Mouse (Mus musculus) midbrain, embryonic 15.5 days (tissue): Measurements from ENCODE around the gene Wdr17. TPM values are rescaled to one million over a fixed set of nuclear protein-coding genes. Genes with fewer than 3 reads are reported as not detected.

Experiments used
- ATAC-seq: fragments of 200-750 bp; cut with Nextera tagmentation; replicated peaks from 2 replicates; pipeline ENCODE4 v1.8.0; 2017; ENCODE audit warnings: moderate TSS enrichment
- H3K27ac ChIP-seq: fragments of 300-500 bp; sonication (generic); 2 replicates; pipeline ENCODE4 v1.5.1; 2015; ENCODE audit warnings: mild to moderate bottlenecking, inconsistent platforms
- H3K27me3 ChIP-seq: fragments of 300-500 bp; sonication (generic); replicated peaks from 2 replicates; pipeline ENCODE4 v1.6.1; 2015; ENCODE audit warnings: inconsistent platforms
- H3K36me3 ChIP-seq: fragments of 300-500 bp; sonication (generic); replicated peaks from 2 replicates; pipeline ENCODE4 v1.6.1; 2015; ENCODE audit warnings: inconsistent platforms
- H3K4me1 ChIP-seq: fragments of 300-500 bp; sonication (generic); 2 replicates; pipeline ENCODE4 v1.6.1; 2015; ENCODE audit warnings: inconsistent platforms
- H3K4me2 ChIP-seq: fragments of 300-500 bp; sonication (generic); 2 replicates; pipeline ENCODE4 v1.6.1; 2015; ENCODE audit warnings: inconsistent platforms, mild to moderate bottlenecking, moderate library complexity
- H3K4me3 ChIP-seq: fragments of 300-500 bp; sonication (generic); 2 replicates; pipeline ENCODE4 v1.5.1; 2015; ENCODE audit warnings: mild to moderate bottlenecking, inconsistent platforms
- H3K9ac ChIP-seq: fragments of 300-500 bp; sonication (generic); 2 replicates; pipeline ENCODE4 v1.6.1; 2015; ENCODE audit warnings: mild to moderate bottlenecking, inconsistent platforms
- H3K9me3 ChIP-seq: fragments of 300-500 bp; sonication (generic); 2 replicates; pipeline ENCODE4 v1.6.1; 2016; ENCODE audit warnings: inconsistent platforms
- WGBS: fragments of 180-500 bp; shearing (Covaris S2); methylation state at CpG from one replicate; pipeline ENCODE4 v1.1.7; 2015; ENCODE audit warnings: mixed read lengths; 5-methylcytosine and 5-hydroxymethylcytosine counted together
- polyA plus RNA-seq: library from polyadenylated mRNA; unstranded; fragments of >200 nt; fragmentation: Nextera tagmentation; extraction: Ambion mirVana; gene quantifications from 2 replicates; pipeline ENCODE4 v1.2.1, GENCODE M21; 2015

Wdr17 gene
- polyA plus RNA-seq, 1 experiment from 2014 or later, result 17.5 TPM

- H3K4me1 ChIP-seq, result peaks cover 11% of the 10 kb centered on the region; the same call in 1 of the 2 replicates
- peak; percentile 95 for ATAC-seq
- no peaks in the 10 kb centered on the region for H3K9me3 ChIP-seq
- H3K9ac ChIP-seq, result no peak overlapping the region
- 0 out of 2 replicates have a peak overlapping the region, but pooled peaks have one; percentile 0 for H3K4me2 ChIP-seq
- WGBS, result 39% methylated on average over 4 of the region's 4 CpGs
- peak overlapping the region; percentile 75 for H3K27ac ChIP-seq
- H3K27me3 ChIP-seq, result no peaks in the 10 kb centered on the region
- H3K36me3 ChIP-seq, result no peaks in the 10 kb centered on the region
- no peak overlapping the region for H3K4me3 ChIP-seq
Observed at GRCm38 (mm10) chr8:54864038-54864760, 22.8 kb downstream of the Wdr17 start.

- no peaks in the 10 kb centered on the region for H3K9me3 ChIP-seq
- H3K4me1 ChIP-seq, result 0 out of 2 replicates have a peak, but pooled peaks cover 7% of the 10 kb centered on the region
- H3K4me3 ChIP-seq, result no peak overlapping the region
- H3K27me3 ChIP-seq, result no peaks in the 10 kb centered on the region
- H3K27ac ChIP-seq, result peak overlapping the region; percentile 72
- no peak overlapping the region for H3K9ac ChIP-seq
- WGBS, result 38% methylated on average over 5 of the region's 5 CpGs
- no peaks in the 10 kb centered on the region for H3K36me3 ChIP-seq
- H3K4me2 ChIP-seq, result peak overlapping the region; percentile 3; the same call in 1 of the 2 replicates
- ATAC-seq, result peak; percentile 87
Observed at GRCm38 (mm10) chr8:54836029-54836959, 50.7 kb downstream of the Wdr17 start.

- no peak overlapping the region for H3K27ac ChIP-seq
- H3K9me3 ChIP-seq, result no peaks in the 10 kb centered on the region
- H3K4me1 ChIP-seq, result no peaks in the 10 kb centered on the region; the same call in 1 of the 2 replicates
- H3K4me2 ChIP-seq, result no peak overlapping the region
- 50% methylated on average over 4 of the region's 4 CpGs for WGBS
- no peaks in the 10 kb centered on the region for H3K36me3 ChIP-seq
- 0 out of 2 replicates have a peak, but pooled peaks have one; percentile 50 for ATAC-seq
- no peak overlapping the region for H3K4me3 ChIP-seq
- no peaks in the 10 kb centered on the region for H3K27me3 ChIP-seq
- H3K9ac ChIP-seq, result no peak overlapping the region
Observed at GRCm38 (mm10) chr8:54829794-54830426, 57.1 kb downstream of the Wdr17 start.

DNA sequence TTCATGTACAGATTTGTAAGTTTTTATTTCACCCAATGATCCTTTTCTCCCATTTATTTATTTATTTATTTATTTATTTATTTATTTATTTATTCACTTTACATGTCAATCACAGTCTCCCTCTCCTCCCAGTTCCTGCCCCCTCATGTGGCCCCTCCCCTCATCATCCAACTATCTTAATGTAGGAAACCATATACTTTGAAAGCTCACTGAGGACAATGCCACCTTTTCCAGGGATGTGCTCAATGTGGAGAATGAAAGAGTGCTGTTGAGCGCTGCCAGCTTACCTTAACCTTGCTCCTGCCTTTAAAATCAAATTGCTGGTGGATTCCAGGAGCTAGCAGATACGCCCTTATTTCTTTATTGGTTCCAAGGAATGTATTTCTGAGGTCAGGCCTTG lies 59.0 kb downstream of the Wdr17 start:
- H3K36me3 ChIP-seq, result no peaks in the 10 kb centered on the region
- no peaks in the 10 kb centered on the region; the same call in 1 of the 2 replicates for H3K4me1 ChIP-seq
- no peaks in the 10 kb centered on the region for H3K9me3 ChIP-seq
- H3K4me2 ChIP-seq, result no peak overlapping the region
- no peak overlapping the region for H3K27ac ChIP-seq
- H3K27me3 ChIP-seq, result no peaks in the 10 kb centered on the region
- no peak overlapping the region for H3K4me3 ChIP-seq
- WGBS, result 90% methylated on average over 2 of the region's 2 CpGs
- H3K9ac ChIP-seq, result no peak overlapping the region
- no peak for ATAC-seq

GRCm38 (mm10) chr8:54822956-54823355 lies 64.0 kb downstream of the Wdr17 start:
- Histone ChIP-seq H3K4me3 (no peak overlapping the region), H3K9ac (no peak overlapping the region), H3K36me3 (no peaks in the 10 kb centered on the region), H3K9me3 (no peaks in the 10 kb centered on the region), H3K4me1 (no peaks in the 10 kb centered on the region), H3K27me3 (no peaks in the 10 kb centered on the region), H3K4me2 (no peak overlapping the region), H3K27ac (no peak overlapping the region)
- 95% methylated on average over 5 of the region's 5 CpGs for WGBS
- no peak for ATAC-seq

DNA sequence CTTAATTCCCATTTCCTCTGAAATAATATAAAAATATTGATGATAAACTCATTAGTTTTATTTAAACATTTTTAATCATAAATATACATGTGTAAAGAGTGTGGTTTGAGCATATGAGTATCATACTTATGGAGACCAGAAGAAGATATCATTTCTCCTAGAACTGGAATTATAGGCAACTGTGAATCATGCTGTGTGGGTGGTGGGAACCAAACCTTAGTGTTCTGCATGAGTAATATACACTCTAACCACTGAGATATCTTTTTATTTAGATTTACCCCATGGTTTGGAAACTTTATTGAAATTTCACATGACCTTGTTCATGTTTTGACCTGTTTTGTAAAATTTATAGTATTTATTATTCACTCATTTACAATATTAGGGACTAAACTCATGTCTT lies 68.3 kb downstream of the Wdr17 start:
- no peaks in the 10 kb centered on the region for H3K4me1 ChIP-seq
- no peak for ATAC-seq
- no peaks in the 10 kb centered on the region for H3K27me3 ChIP-seq
- no peak overlapping the region for H3K9ac ChIP-seq
- no peak overlapping the region for H3K27ac ChIP-seq
- H3K4me3 ChIP-seq, result no peak overlapping the region
- no peaks in the 10 kb centered on the region for H3K9me3 ChIP-seq
- H3K4me2 ChIP-seq, result no peak overlapping the region
- no peaks in the 10 kb centered on the region for H3K36me3 ChIP-seq

- Histone ChIP-seq H3K4me3 (no peak overlapping the region), H3K9ac (no peak overlapping the region), H3K9me3 (no peaks in the 10 kb centered on the region), H3K4me2 (no peak overlapping the region), H3K27me3 (no peaks in the 10 kb centered on the region), H3K27ac (no peak overlapping the region), H3K4me1 (no peaks in the 10 kb centered on the region), H3K36me3 (no peaks in the 10 kb centered on the region)
- ATAC-seq, result no peak
- 67% methylated on average over 6 of the region's 6 CpGs for WGBS
Observed at GRCm38 (mm10) chr8:54808217-54808616, 78.8 kb downstream of the Wdr17 start.

DNA sequence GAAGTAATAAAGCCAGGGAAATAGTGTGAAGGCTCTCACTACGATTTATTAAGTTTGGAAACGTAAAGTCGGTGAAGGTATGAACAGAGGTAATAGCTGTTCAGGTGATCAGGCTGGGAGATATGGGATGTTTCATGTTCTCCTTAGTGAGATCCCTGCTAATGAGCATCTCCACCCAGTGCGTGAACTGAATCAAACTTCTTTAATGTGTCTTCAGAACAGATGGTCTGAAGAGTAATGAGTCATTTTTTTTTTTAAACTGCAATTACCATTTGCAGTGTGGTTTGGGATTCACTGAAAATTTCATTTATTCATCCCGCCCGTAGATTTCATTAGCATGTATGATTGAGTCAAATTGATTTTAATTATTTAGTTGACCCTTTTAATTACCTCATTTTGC lies 80.8 kb downstream of the Wdr17 start:
- Histone ChIP-seq H3K4me3 (no peak overlapping the region), H3K9ac (no peak overlapping the region), H3K4me2 (no peak overlapping the region), H3K36me3 (no peaks in the 10 kb centered on the region), H3K27me3 (no peaks in the 10 kb centered on the region), H3K27ac (no peak overlapping the region), H3K4me1 (no peaks in the 10 kb centered on the region), H3K9me3 (no peaks in the 10 kb centered on the region)
- WGBS, result 72% methylated on average over 6 of the region's 6 CpGs
- no peak; the same call in 1 of the 2 replicates for ATAC-seq

- no peak overlapping the region for H3K4me3 ChIP-seq
- H3K27ac ChIP-seq, result no peak overlapping the region
- WGBS, result 63% methylated on average over 2 of the region's 2 CpGs
- 0 out of 2 replicates have a peak, but pooled peaks cover 3% of the 10 kb centered on the region for H3K4me1 ChIP-seq
- H3K9me3 ChIP-seq, result no peaks in the 10 kb centered on the region
- ATAC-seq, result no peak
- H3K27me3 ChIP-seq, result no peaks in the 10 kb centered on the region
- no peak overlapping the region for H3K4me2 ChIP-seq
- no peaks in the 10 kb centered on the region for H3K36me3 ChIP-seq
- H3K9ac ChIP-seq, result no peak overlapping the region
Observed at GRCm38 (mm10) chr8:54792699-54793061, 94.3 kb downstream of the Wdr17 start.

GRCm38 (mm10) chr8:54791858-54792698 lies 94.9 kb downstream of the Wdr17 start:
- no peak for ATAC-seq
- H3K9me3 ChIP-seq, result no peaks in the 10 kb centered on the region

GRCm38 (mm10) chr8:54780134-54780942 lies 106.6 kb downstream of the Wdr17 start:
- peak overlapping the region; percentile 66 for H3K27ac ChIP-seq
- no peaks in the 10 kb centered on the region for H3K9me3 ChIP-seq
- 6% methylated on average over 16 of the region's 16 CpGs for WGBS
- H3K4me1 ChIP-seq, result peaks cover 15% of the 10 kb centered on the region
- H3K9ac ChIP-seq, result no peak overlapping the region; the same call in 1 of the 2 replicates
- peak overlapping the region; percentile 42 for H3K4me3 ChIP-seq
- H3K36me3 ChIP-seq, result no peaks in the 10 kb centered on the region
- H3K27me3 ChIP-seq, result no peaks in the 10 kb centered on the region
- peak; percentile 91 for ATAC-seq
- H3K4me2 ChIP-seq, result peak overlapping the region; percentile 87

More at GRCm38 (mm10) chr8:54791858-54792698, 94.9 kb downstream of the Wdr17 start:
- WGBS, result 76% methylated on average over 2 of the region's 2 CpGs
- Histone ChIP-seq H3K36me3 (no peaks in the 10 kb centered on the region), H3K4me1 (0 out of 2 replicates have a peak, but pooled peaks cover 3% of the 10 kb centered on the region), H3K9ac (no peak overlapping the region), H3K4me3 (no peak overlapping the region), H3K27me3 (no peaks in the 10 kb centered on the region), H3K4me2 (no peak overlapping the region), H3K27ac (no peak overlapping the region)
